Mouse (Mus musculus) ES-Bruce4 (cell line): ENCODE measurements around the gene Bag5. TPM values are rescaled to one million over a fixed set of nuclear protein-coding genes. Genes with fewer than 3 reads are reported as not detected.
"Not testable (repeated sequence)": the region's sequence is repeated elsewhere in the genome, so short reads cannot be mapped to it uniquely, and the experiment has no call there.

Source experiments
- H3K27ac ChIP-seq: 2 replicates; pipeline ENCODE4 v1.5.1; 2012; ENCODE audit warnings: low read length, inconsistent platforms; ENCODE audit not compliant: insufficient read depth
- H3K27me3 ChIP-seq: 2 replicates; pipeline ENCODE4 v1.6.1; 2012; ENCODE audit warnings: mild to moderate bottlenecking, low read length, inconsistent platforms; ENCODE audit not compliant: control insufficient read depth, poor library complexity, insufficient read depth, severe bottlenecking
- H3K36me3 ChIP-seq: 2 replicates; pipeline ENCODE4 v1.6.1; 2012; ENCODE audit warnings: inconsistent platforms, mild to moderate bottlenecking, low read length, moderate library complexity; ENCODE audit not compliant: control insufficient read depth, poor library complexity, insufficient read depth, severe bottlenecking
- H3K4me1 ChIP-seq: one replicate; pipeline ENCODE4 v1.8.1; 2011; ENCODE audit warnings: low read length; ENCODE audit not compliant: control insufficient read depth, insufficient read depth
- H3K4me3 ChIP-seq: 2 replicates; pipeline ENCODE4 v1.5.1; 2011; ENCODE audit warnings: low read depth, mild to moderate bottlenecking, low read length
- H3K9ac ChIP-seq: 2 replicates; pipeline ENCODE4 v1.6.1; 2012; ENCODE audit warnings: low read depth, mild to moderate bottlenecking, inconsistent platforms; ENCODE audit not compliant: poor library complexity, severe bottlenecking
- H3K9me3 ChIP-seq: replicated peaks from 2 replicates; pipeline ENCODE4 v1.6.1; 2012; ENCODE audit warnings: mild to moderate bottlenecking, low read length, inconsistent platforms; ENCODE audit not compliant: control insufficient read depth, poor library complexity, insufficient read depth, severe bottlenecking
- CTCF ChIP-seq: IDR thresholded peaks from one replicate; pipeline ENCODE4 v1.8.1; 2011; ENCODE audit warnings: low read depth, low read length
- EP300 ChIP-seq: IDR thresholded peaks from 2 replicates; pipeline ENCODE4 v1.6.1; 2011; ENCODE audit warnings: low read depth, low read length; ENCODE audit not compliant: insufficient read depth
- POLR2A ChIP-seq: IDR thresholded peaks from one replicate; pipeline ENCODE4 v1.8.1; 2011; ENCODE audit warnings: low read length; ENCODE audit not compliant: insufficient read depth
- polyA plus RNA-seq: library from polyadenylated mRNA; stranded (reverse); fragments of >200 nt; gene quantifications from 2 replicates; pipeline ENCODE4 v1.2.4, GENCODE M21; 2011; ENCODE audit warnings: low read depth; ENCODE audit not compliant: missing spikeins, insufficient read depth, insufficient read length

Gene Bag5
- polyA plus RNA-seq, 1 experiment, result 13.4 TPM

DNA sequence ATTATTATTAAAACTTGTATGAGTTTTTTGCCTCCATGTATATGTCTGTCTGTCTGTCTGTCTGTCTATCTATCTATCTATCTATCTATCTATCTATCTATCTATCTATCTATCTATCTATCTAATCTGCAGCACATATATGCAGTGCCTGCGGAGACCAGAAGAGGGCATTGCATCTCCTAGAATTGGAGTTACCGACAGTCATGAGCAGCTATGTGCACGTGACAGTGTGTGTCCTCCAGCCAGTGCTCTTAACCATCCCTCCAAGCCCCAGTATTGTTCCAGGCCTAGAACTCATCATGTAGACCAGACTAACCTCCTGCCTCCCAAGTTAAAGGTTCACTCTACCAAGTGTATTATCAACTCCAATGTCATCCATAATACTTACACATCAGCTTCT lies 25.7 kb upstream of the Bag5 start:
- TF ChIP-seq POLR2A, result no peak
- TF ChIP-seq CTCF, result peak; percentile 66
- 0 out of 2 replicates have a peak, but pooled peaks have one; percentile 50 for TF ChIP-seq EP300
- H3K36me3 ChIP-seq, result no peaks in the 10 kb centered on the region
- H3K9me3 ChIP-seq, result no peaks in the 10 kb centered on the region
- no peak overlapping the region for H3K27ac ChIP-seq
- H3K9ac ChIP-seq, result no peak overlapping the region
- H3K4me3 ChIP-seq, result no peak overlapping the region
- no peaks in the 10 kb centered on the region for H3K4me1 ChIP-seq
- no peaks in the 10 kb centered on the region for H3K27me3 ChIP-seq

- no peaks in the 10 kb centered on the region for H3K36me3 ChIP-seq
- H3K9ac ChIP-seq, result no peak overlapping the region
- H3K4me1 ChIP-seq, result no peaks in the 10 kb centered on the region
- TF ChIP-seq EP300, result no peak
- TF ChIP-seq POLR2A, result no peak
- TF ChIP-seq CTCF, result no peak
- no peaks in the 10 kb centered on the region for H3K9me3 ChIP-seq
- no peak overlapping the region for H3K4me3 ChIP-seq
- H3K27me3 ChIP-seq, result no peaks in the 10 kb centered on the region
- H3K27ac ChIP-seq, result no peak overlapping the region
These were observed 24.3 kb upstream of the Bag5 start for GRCm38 (mm10) chr12:111737370-111737769.

GRCm38 (mm10) chr12:111736676-111737075 lies 23.6 kb upstream of the Bag5 start:
- H3K9me3 ChIP-seq, H3K36me3 ChIP-seq, H3K27ac ChIP-seq, H3K27me3 ChIP-seq, H3K4me1 ChIP-seq, H3K9ac ChIP-seq, H3K4me3 ChIP-seq: not testable (repeated sequence)

- Histone ChIP-seq H3K9me3 (no peaks in the 10 kb centered on the region), H3K27ac (no peak overlapping the region), H3K4me1 (peaks cover 2% of the 10 kb centered on the region), H3K4me3 (no peak overlapping the region), H3K9ac (no peak overlapping the region), H3K27me3 (no peaks in the 10 kb centered on the region), H3K36me3 (no peaks in the 10 kb centered on the region)
- TF ChIP-seq CTCF (no peak), EP300 (no peak)
These were observed 21.9 kb upstream of the Bag5 start for GRCm38 (mm10) chr12:111734912-111735311.

- H3K27ac ChIP-seq, result no peak overlapping the region
- H3K4me1 ChIP-seq, result peaks cover 2% of the 10 kb centered on the region
- no peaks in the 10 kb centered on the region for H3K36me3 ChIP-seq
- H3K27me3 ChIP-seq, result no peaks in the 10 kb centered on the region
- no peak overlapping the region for H3K9ac ChIP-seq
- no peak for TF ChIP-seq EP300
- TF ChIP-seq POLR2A, result no peak
- no peak for TF ChIP-seq CTCF
- no peaks in the 10 kb centered on the region for H3K9me3 ChIP-seq
- no peak overlapping the region for H3K4me3 ChIP-seq
These were observed 19.9 kb upstream of the Bag5 start for GRCm38 (mm10) chr12:111732921-111733320.

DNA sequence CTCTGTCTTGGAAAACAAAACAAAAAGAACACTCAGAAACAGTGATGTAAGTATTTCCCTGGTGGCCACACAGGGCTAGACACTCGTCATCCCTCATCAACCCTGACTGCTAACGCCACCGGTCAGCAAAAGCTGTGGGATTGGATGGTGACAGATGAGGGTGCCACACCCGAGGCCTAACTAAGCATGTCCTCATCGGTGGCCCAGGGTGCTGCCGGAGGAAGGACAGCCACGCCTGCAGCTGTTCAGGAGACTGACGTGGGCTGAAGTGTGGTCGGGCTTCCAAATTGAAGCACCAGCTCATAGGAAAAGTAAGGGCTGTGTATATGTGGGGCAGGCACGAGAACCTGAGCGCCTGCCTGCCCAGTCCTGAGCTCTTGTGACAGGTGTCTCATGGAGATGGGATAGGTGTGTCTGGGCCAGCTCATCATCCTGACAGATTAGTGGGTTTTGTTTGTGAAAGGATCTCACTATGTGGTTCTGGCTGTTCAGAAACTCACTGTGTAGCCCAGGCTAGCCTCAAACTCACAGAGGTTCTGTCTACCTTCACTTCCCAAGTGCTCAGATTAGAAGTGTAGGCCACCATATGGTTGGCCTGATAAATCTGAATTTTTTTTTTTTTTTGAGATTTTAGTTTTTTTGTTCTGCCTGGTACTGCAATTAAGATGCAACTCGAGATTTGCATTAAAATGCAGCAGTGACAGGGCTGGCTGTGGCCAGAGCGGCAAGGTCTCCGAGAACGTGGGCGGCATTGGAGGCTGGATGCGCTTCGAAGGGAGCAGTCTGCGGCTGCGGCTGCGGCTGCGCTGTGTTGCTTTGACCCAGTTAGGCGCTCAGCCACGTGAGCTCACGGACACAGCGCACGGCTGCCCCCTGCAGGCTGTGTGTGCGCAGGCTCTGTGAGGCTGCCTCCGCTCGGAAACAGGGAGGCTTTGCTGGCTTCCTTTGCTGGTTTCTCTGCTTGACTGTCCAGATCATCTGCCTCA lies 19.1 kb upstream of the Bag5 start:
- no peaks in the 10 kb centered on the region for H3K27me3 ChIP-seq
- H3K36me3 ChIP-seq, result no peaks in the 10 kb centered on the region
- H3K9me3 ChIP-seq, result no peaks in the 10 kb centered on the region
- peaks cover 2% of the 10 kb centered on the region for H3K4me1 ChIP-seq
- no peak overlapping the region for H3K4me3 ChIP-seq
- no peak overlapping the region for H3K27ac ChIP-seq
- TF ChIP-seq CTCF (peak; percentile 92), POLR2A (no peak), EP300 (no peak)
- no peak overlapping the region for H3K9ac ChIP-seq
